8 mouse cellular contexts compared by ENCODE assay signal in the genomic region with DNA sequence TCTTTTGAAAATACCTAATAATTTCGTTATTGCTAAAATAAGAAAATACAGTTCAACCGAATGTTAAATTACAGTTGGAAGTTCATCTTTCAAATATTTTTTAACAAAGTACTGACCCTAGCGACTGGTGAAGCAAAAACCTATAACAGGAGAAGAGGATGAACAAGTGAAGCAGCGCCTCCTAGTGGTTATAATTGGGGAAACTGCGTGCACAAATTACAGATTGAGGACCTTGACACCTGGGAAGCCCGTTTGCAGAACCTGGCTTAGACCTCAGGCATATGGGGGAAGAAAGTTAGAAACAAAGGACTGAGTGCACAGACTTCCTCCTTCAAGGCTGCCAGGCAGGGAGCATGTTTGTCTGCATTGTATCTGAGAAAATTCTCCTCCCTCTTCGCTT.
DNase-seq lines count a peak whose midpoint lies in the region; ATAC-seq and TF ChIP-seq lines count a peak whose summit lies in the region.

No protein-coding gene starts in this region.

- TF ChIP-seq CTCF in C2C12 (IDR thresholded peaks at IDR 0.05; ENCODE audit: control insufficient read depth, insufficient read depth, insufficient read length) = peak; percentile 50
- peak; percentile 29; the same call in 1 of the 2 replicates for TF ChIP-seq CTCF in cerebellum, adult 2 months (IDR thresholded peaks at IDR 0.05; ENCODE audit: borderline replicate concordance, insufficient read depth, low read depth, low read length)

- no peaks in the 10 kb centered on the region for H3K79me3 ChIP-seq in C2C12 (ENCODE audit: low read depth)

- no peaks in the 10 kb centered on the region for H3K4me1 ChIP-seq in cerebellum, adult 2 months (ENCODE audit: control insufficient read depth, insufficient read depth, low read length)

- H3K4me3 ChIP-seq in C2C12 (ENCODE audit: insufficient read depth, poor library complexity, severe bottlenecking) = no peak overlapping the region
- no peak overlapping the region for H3K4me3 ChIP-seq in cerebellum, adult 2 months (replicated peaks; ENCODE audit: insufficient read depth, low read depth, low read length)

- 22% methylated on average over 7 of the region's 7 CpGs for WGBS in cerebellum, adult 2 months

- H3K79me2 ChIP-seq in C2C12 (ENCODE audit: control insufficient read depth, insufficient read depth) = no peaks in the 10 kb centered on the region

- no peaks in the 10 kb centered on the region for H3K36me3 ChIP-seq in C2C12 (ENCODE audit: control insufficient read depth, insufficient read depth)

- no peak overlapping the region for H3ac ChIP-seq in C2C12 (ENCODE audit: control insufficient read depth, insufficient read length, low read depth)

- H3K27me3 ChIP-seq in C2C12 (ENCODE audit: control insufficient read depth, insufficient read depth, insufficient read length) = no peaks in the 10 kb centered on the region
- no peaks in the 10 kb centered on the region for H3K27me3 ChIP-seq in cerebellum, adult 2 months (ENCODE audit: control insufficient read depth, insufficient read depth, low read length)

- DNase-seq in CD4-positive, CD25-positive, alpha-beta regulatory T cell, adult 2 months (ENCODE audit: low read depth, low spot score) = peak; percentile 19
- DNase-seq in cerebellum, adult 2 months = peak; percentile 15 to 20
- DNase-seq in frontal cortex, postnatal 36 days (ENCODE audit: low spot score in 2 of 2) = peak; percentile 40 to 67
- DNase-seq in layer of hippocampus, adult 9-11 months = peak; percentile 20
- DNase-seq in lung, postnatal 25 days (ENCODE audit: low spot score) = peak; percentile 37
- peak; percentile 24 for DNase-seq in thymus, postnatal 25 days

- ATAC-seq in CD4-positive, CD25-positive, alpha-beta regulatory T cell, adult 4 months = no peak

- TF ChIP-seq POLR2A in cerebellum, adult 2 months (IDR thresholded peaks at IDR 0.05; ENCODE audit: borderline replicate concordance, insufficient read depth, low read length) = no peak

- no peak overlapping the region for H3K27ac ChIP-seq in cerebellum, adult 2 months (ENCODE audit: insufficient read depth, low read length)

TF ChIP-seq in C2C12, 6 proteins besides CTCF, POLR2A, EP300 and RAD21:
- TF ChIP-seq USF1 (IDR thresholded peaks at IDR 0.05; ENCODE audit: low read depth) (no peak), MAX (IDR thresholded peaks at IDR 0.05) (no peak), FOSL1 (IDR thresholded peaks at IDR 0.05; ENCODE audit: insufficient read depth, low read length, poor library complexity, severe bottlenecking) (no peak), MYOD1 (IDR thresholded peaks at IDR 0.05; ENCODE audit: control insufficient read depth, insufficient read length, low read depth) (no peak), CEBPB (IDR thresholded peaks at IDR 0.05; ENCODE audit: low read depth) (no peak), MYOG (IDR thresholded peaks at IDR 0.05; ENCODE audit: control insufficient read depth, extremely low read depth, insufficient read length) (no peak)
